Mouse (Mus musculus) intestine, postnatal 0 days (tissue): ENCODE results near the gene Spi1. TPM values are rescaled to one million over a fixed set of nuclear protein-coding genes. Genes with fewer than 3 reads are reported as not detected.

Experiments
- ATAC-seq: fragments of 200-750 bp; cut with Nextera tagmentation; 2 replicates; pipeline ENCODE4 v1.8.0; 2017; ENCODE audit warnings: mild to moderate bottlenecking, moderate TSS enrichment, moderate library complexity
- H3K27ac ChIP-seq: fragments of 300-500 bp; sonication (generic); 2 replicates; pipeline ENCODE4 v1.5.1; 2014; ENCODE audit warnings: mild to moderate bottlenecking, low read depth, low read length, moderate library complexity
- H3K27me3 ChIP-seq: fragments of 300-500 bp; sonication (generic); replicated peaks from 2 replicates; pipeline ENCODE4 v1.6.1; 2014; ENCODE audit warnings: low read length, mixed read lengths; ENCODE audit not compliant: control insufficient read depth, insufficient read depth
- H3K36me3 ChIP-seq: fragments of 300-500 bp; sonication (generic); 2 replicates; pipeline ENCODE4 v1.6.1; 2014; ENCODE audit warnings: mild to moderate bottlenecking, moderate library complexity; ENCODE audit not compliant: control insufficient read depth, insufficient read depth
- H3K4me1 ChIP-seq: fragments of 300-500 bp; sonication (generic); replicated peaks from 2 replicates; pipeline ENCODE4 v1.6.1; 2014; ENCODE audit warnings: antibody characterized with exemption, low read length, mixed read lengths; ENCODE audit not compliant: control insufficient read depth, insufficient read depth
- H3K4me2 ChIP-seq: fragments of 300-500 bp; sonication (generic); replicated peaks from 2 replicates; pipeline ENCODE4 v1.6.1; 2014; ENCODE audit warnings: low read depth, mild to moderate bottlenecking, moderate library complexity
- H3K4me3 ChIP-seq: fragments of 300-500 bp; sonication (generic); 2 replicates; pipeline ENCODE4 v1.5.1; 2014; ENCODE audit warnings: low read depth, low read length
- H3K9ac ChIP-seq: fragments of 300-500 bp; sonication (generic); 2 replicates; pipeline ENCODE4 v1.6.1; 2014; ENCODE audit warnings: mild to moderate bottlenecking, low read depth, low read length
- H3K9me3 ChIP-seq: fragments of 300-500 bp; sonication (generic); 2 replicates; pipeline ENCODE4 v1.6.1; 2016; ENCODE audit warnings: mixed run types; ENCODE audit not compliant: control insufficient read depth
- CTCF ChIP-seq: sonication (generic); IDR thresholded peaks from 2 replicates; pipeline ENCODE4 v1.5.1; 2016; ENCODE audit warnings: low read depth, mild to moderate bottlenecking, control low read depth, antibody characterized with exemption, moderate library complexity
- WGBS: fragments of 180-500 bp; shearing (Covaris S2); extraction: QIAGEN DNeasy Blood & Tissue Kit; methylation state at CpG from one replicate; pipeline ENCODE4 v1.1.7; 2014; 5-methylcytosine and 5-hydroxymethylcytosine counted together
- polyA plus RNA-seq: library from polyadenylated mRNA; unstranded; fragments of >200 nt; fragmentation: Nextera tagmentation; extraction: Ambion mirVana; gene quantifications from 2 replicates; pipeline ENCODE4 v1.2.1, GENCODE M21; 2015

Gene Spi1
- polyA plus RNA-seq, 1 experiment from 2014 or later: 5.1 TPM

DNA sequence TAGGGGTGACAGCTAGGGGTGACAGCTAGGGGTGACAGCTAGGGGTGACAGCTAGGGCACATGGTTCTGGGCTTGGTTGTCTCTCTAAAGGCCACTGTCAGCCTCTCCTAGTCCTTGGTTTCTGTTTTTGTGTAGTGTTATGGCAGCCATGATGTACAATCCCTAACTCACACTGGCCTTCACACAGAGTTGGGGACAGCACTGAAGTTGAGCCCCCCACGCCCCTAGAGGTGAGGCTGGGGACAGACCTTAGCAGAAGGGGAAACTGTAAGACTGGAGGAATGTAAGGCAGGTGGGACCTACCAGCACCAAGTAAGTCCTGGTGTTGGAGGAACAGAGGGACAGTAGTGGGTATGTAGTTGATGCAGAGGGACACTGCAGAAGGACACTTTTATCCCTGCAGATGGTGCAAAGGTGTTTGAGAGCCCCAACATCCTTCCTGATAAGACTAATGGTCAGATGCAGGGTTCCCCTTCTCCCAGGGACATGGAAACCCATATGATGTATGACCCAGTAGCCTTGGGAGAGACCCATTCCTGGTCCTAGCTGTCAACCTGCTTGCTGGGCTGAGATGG lies 1.3 kb downstream of the Spi1 start:
- H3K27me3 ChIP-seq: no peaks in the 10 kb centered on the region
- WGBS: 47% methylated on average over 1 of the region's 1 CpGs
- no peaks in the 10 kb centered on the region for H3K9me3 ChIP-seq
- no peak for TF ChIP-seq CTCF
- no peak overlapping the region for H3K4me3 ChIP-seq
- no peak overlapping the region; the same call in 1 of the 2 replicates for H3K27ac ChIP-seq
- H3K4me2 ChIP-seq: no peak overlapping the region
- no peaks in the 10 kb centered on the region for H3K36me3 ChIP-seq
- H3K9ac ChIP-seq: no peak overlapping the region
- no peak for ATAC-seq
- H3K4me1 ChIP-seq: no peaks in the 10 kb centered on the region

- no peak for ATAC-seq
- H3K4me2 ChIP-seq: no peak overlapping the region
- no peak overlapping the region for H3K4me3 ChIP-seq
- H3K27ac ChIP-seq: no peak overlapping the region; the same call in 1 of the 2 replicates
- H3K9ac ChIP-seq: no peak overlapping the region
- TF ChIP-seq CTCF: no peak
- WGBS: 81% methylated on average over 15 of the region's 15 CpGs
- no peaks in the 10 kb centered on the region for H3K27me3 ChIP-seq
- no peaks in the 10 kb centered on the region for H3K4me1 ChIP-seq
- H3K36me3 ChIP-seq: no peaks in the 10 kb centered on the region
- H3K9me3 ChIP-seq: no peaks in the 10 kb centered on the region
These were observed 2.1 kb downstream of the Spi1 start for GRCm38 (mm10) chr2:91084179-91084820.

GRCm38 (mm10) chr2:91085494-91086391 lies 3.6 kb downstream of the Spi1 start:
- Histone ChIP-seq H3K27me3 (no peaks in the 10 kb centered on the region), H3K4me1 (no peaks in the 10 kb centered on the region), H3K27ac (no peak overlapping the region), H3K4me3 (no peak overlapping the region), H3K9me3 (no peaks in the 10 kb centered on the region), H3K36me3 (no peaks in the 10 kb centered on the region), H3K4me2 (no peak overlapping the region), H3K9ac (no peak overlapping the region)
- 88% methylated on average over 14 of the region's 14 CpGs for WGBS
- no peak for TF ChIP-seq CTCF
- ATAC-seq: no peak

DNA sequence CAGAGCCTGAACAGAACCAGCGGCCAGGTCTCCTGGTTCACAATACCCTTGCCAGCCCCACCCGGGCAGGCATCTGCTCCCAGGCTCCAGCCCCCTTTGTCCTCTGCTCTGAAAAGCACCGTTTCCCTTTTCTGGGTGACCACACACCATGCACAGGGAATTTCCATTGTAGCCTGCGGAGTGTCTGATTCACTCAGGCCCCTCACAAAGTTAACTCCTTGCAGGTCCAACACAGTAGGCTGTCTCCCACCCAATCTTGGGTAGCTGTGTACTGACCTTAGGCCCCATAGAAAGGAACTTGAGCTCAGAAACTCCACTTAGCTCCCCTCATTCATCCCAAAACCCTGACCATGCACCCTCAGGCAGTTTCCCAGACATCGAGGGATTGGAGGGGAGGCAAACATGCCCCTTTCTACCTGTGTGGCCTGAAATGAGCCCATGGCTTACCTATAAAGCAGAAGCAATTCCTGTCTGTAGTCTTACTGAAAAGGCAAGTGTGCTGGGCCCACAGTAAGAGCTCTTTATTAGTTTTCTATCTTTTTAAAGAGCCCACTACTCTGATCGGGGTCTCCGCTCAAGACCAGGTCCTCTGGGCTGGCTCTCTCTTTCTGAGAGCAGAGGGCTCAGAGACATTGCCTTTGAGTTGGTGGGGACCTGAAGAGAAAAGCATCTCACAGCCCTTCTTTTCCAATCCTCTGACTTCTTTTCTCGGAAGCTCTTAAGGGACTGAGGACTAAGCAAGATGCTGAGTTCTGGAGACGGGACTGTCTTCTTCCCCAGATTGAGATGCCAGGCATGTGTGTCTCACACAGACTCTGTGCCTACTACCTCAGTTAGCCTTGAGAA lies 4.4 kb downstream of the Spi1 start:
- no peaks in the 10 kb centered on the region for H3K27me3 ChIP-seq
- no peak overlapping the region for H3K4me3 ChIP-seq
- no peaks in the 10 kb centered on the region for H3K9me3 ChIP-seq
- H3K9ac ChIP-seq: no peak overlapping the region
- no peak overlapping the region for H3K4me2 ChIP-seq
- TF ChIP-seq CTCF: no peak
- H3K4me1 ChIP-seq: no peaks in the 10 kb centered on the region
- 76% methylated on average over 9 of the region's 9 CpGs for WGBS
- H3K36me3 ChIP-seq: no peaks in the 10 kb centered on the region
- ATAC-seq: no peak
- no peak overlapping the region for H3K27ac ChIP-seq

GRCm38 (mm10) chr2:91087453-91087852 lies 5.3 kb downstream of the Spi1 start:
- no peak overlapping the region for H3K9ac ChIP-seq
- H3K4me3 ChIP-seq: no peak overlapping the region
- whole genome bisulfite sequencing: 84% methylated on average over 9 of the region's 9 CpGs
- H3K4me2 ChIP-seq: no peak overlapping the region
- no peak for TF ChIP-seq CTCF
- no peak overlapping the region for H3K27ac ChIP-seq
- no peaks in the 10 kb centered on the region for H3K27me3 ChIP-seq
- no peaks in the 10 kb centered on the region for H3K36me3 ChIP-seq
- ATAC-seq: no peak
- H3K4me1 ChIP-seq: no peaks in the 10 kb centered on the region
- no peaks in the 10 kb centered on the region for H3K9me3 ChIP-seq
